Mouse (Mus musculus): Measurements from ENCODE around the gene Zdhhc8.

GRCm38 (mm10) chr16:18198365-18199098 lies 36.4 kb downstream of the Zdhhc8 start:
- TF ChIP-seq POLR2A (IDR thresholded peaks at IDR 0.05; ENCODE audit: insufficient read depth, low read depth, low read length) (no peak), CTCF (IDR thresholded peaks at IDR 0.05; ENCODE audit: insufficient read depth, low read depth, low read length) (no peak)
